Mouse (Mus musculus) CH12.LX (cell line): ENCODE data around the gene Kcnj4. TPM values are rescaled to one million over a fixed set of nuclear protein-coding genes. Genes with fewer than 3 reads are reported as not detected.

Experiments used
- DNase-seq: peaks from one replicate; pipeline ENCODE4 v3.0.0-alpha.2; 2013; ENCODE audit errors: extremely low read depth
- H3K27ac ChIP-seq: 2 replicates; pipeline ENCODE4 v1.5.1; 2012; ENCODE audit warnings: low read depth, mild to moderate bottlenecking, control low read depth, moderate library complexity; ENCODE audit not compliant: insufficient read depth
- H3K27me3 ChIP-seq: replicated peaks from 2 replicates; pipeline ENCODE3; 2012; ENCODE audit warnings: inconsistent platforms
- H3K36me3 ChIP-seq, 2 experiments: replicated peaks in 1 of 2; 2 replicates each; pipeline versions ENCODE3 to v1.6.1; 2012; ENCODE audit warnings: inconsistent platforms in 1 of 2, low read length in 1 of 2, mild to moderate bottlenecking in 1 of 2, mixed read lengths in 1 of 2, moderate library complexity in 1 of 2; ENCODE audit not compliant: control insufficient read depth in 1 of 2, insufficient read depth in 1 of 2
- H3K4me1 ChIP-seq, 2 experiments: 2 replicates each; pipeline ENCODE4 v1.6.1; 2012; ENCODE audit warnings: inconsistent platforms in 1 of 2, moderate library complexity in 1 of 2; ENCODE audit not compliant: insufficient read depth in 2 of 2, control insufficient read depth in 1 of 2
- H3K4me2 ChIP-seq: 2 replicates; pipeline ENCODE4 v1.6.1; 2012; ENCODE audit warnings: low read depth, mild to moderate bottlenecking, control low read depth; ENCODE audit not compliant: poor library complexity, insufficient read depth, severe bottlenecking
- H3K4me3 ChIP-seq, 3 experiments: fragments of 150-350 bp in 1 of 3; sonication (generic) in 1 of 3; replicated peaks in 1 of 3; 2 replicates each; pipeline versions ENCODE3 to v1.5.1; 2011 to 2012; ENCODE audit warnings: low read depth in 2 of 3, low read length in 2 of 3, mild to moderate bottlenecking in 2 of 3, moderate library complexity in 2 of 3, control low read depth in 1 of 3, improper control_type of control experiment in 1 of 3, inconsistent platforms in 1 of 3, mixed read lengths in 1 of 3; ENCODE audit not compliant: poor library complexity in 1 of 3
- H3K79me2 ChIP-seq: replicated peaks from 2 replicates; pipeline ENCODE4 v1.6.1; 2012; ENCODE audit warnings: mild to moderate bottlenecking, moderate library complexity; ENCODE audit not compliant: control insufficient read depth, poor library complexity, insufficient read depth, severe bottlenecking; ENCODE audit errors: extremely low read depth
- H3K9ac ChIP-seq: 2 replicates; pipeline ENCODE4 v1.6.1; 2012; ENCODE audit warnings: low read depth, mild to moderate bottlenecking, control low read depth, moderate library complexity; ENCODE audit not compliant: insufficient read depth
- H3K9me3 ChIP-seq: replicated peaks from 2 replicates; pipeline ENCODE3; 2012; ENCODE audit warnings: low read length, inconsistent platforms, mixed read lengths
- CHD1 ChIP-seq: IDR thresholded peaks from 2 replicates; pipeline ENCODE4 v1.6.1; 2012; ENCODE audit warnings: low read depth, low read length, improper control_type of control experiment, inconsistent platforms
- E2F4 ChIP-seq: IDR thresholded peaks from 2 replicates; pipeline ENCODE4 v1.6.1; 2011; ENCODE audit warnings: low read depth, low read length, improper control_type of control experiment; ENCODE audit not compliant: insufficient replicate concordance
- EP300 ChIP-seq: IDR thresholded peaks from 2 replicates; pipeline ENCODE4 v1.6.1; 2011; ENCODE audit warnings: low read length, improper control_type of control experiment
- ETS1 ChIP-seq: conservative IDR thresholded peaks from 2 replicates; pipeline ENCODE4 v1.6.1; 2012; ENCODE audit warnings: low read depth, mild to moderate bottlenecking, inconsistent platforms, low read length, improper control_type of control experiment, moderate library complexity
- JUN ChIP-seq: IDR thresholded peaks from 2 replicates; pipeline ENCODE4 v1.6.1; 2011; ENCODE audit warnings: low read depth, mild to moderate bottlenecking, low read length, improper control_type of control experiment, moderate library complexity; ENCODE audit not compliant: insufficient read depth
- JUND ChIP-seq: conservative IDR thresholded peaks from 2 replicates; pipeline ENCODE4 v1.6.1; 2011; ENCODE audit warnings: low read depth, low read length, improper control_type of control experiment
- MAFK ChIP-seq: IDR thresholded peaks from 2 replicates; pipeline ENCODE4 v1.6.1; 2011; ENCODE audit warnings: low read length, improper control_type of control experiment; ENCODE audit not compliant: insufficient replicate concordance
- MAZ ChIP-seq: IDR thresholded peaks from 2 replicates; pipeline ENCODE4 v1.6.1; 2012; ENCODE audit warnings: low read depth, mild to moderate bottlenecking, inconsistent platforms, low read length, improper control_type of control experiment, moderate library complexity
- MXI1 ChIP-seq: IDR thresholded peaks from 2 replicates; pipeline ENCODE4 v1.6.1; 2011; ENCODE audit warnings: mild to moderate bottlenecking, low read depth, low read length, improper control_type of control experiment
- MYC ChIP-seq: IDR thresholded peaks from 2 replicates; pipeline ENCODE4 v1.6.1; 2011; ENCODE audit warnings: low read depth, mild to moderate bottlenecking, improper control_type of control experiment, low read length
- NRF1 ChIP-seq: IDR thresholded peaks from 2 replicates; pipeline ENCODE4 v1.6.1; 2014; ENCODE audit warnings: low read depth, mild to moderate bottlenecking, inconsistent platforms, low read length, improper control_type of control experiment, moderate library complexity
- POLR2A ChIP-seq: IDR thresholded peaks from 2 replicates; pipeline ENCODE4 v1.6.1; 2011; ENCODE audit warnings: low read depth, mild to moderate bottlenecking, improper control_type of control experiment, low read length
- POLR2AphosphoS2 ChIP-seq: IDR thresholded peaks from 2 replicates; pipeline ENCODE4 v1.6.1; 2011; ENCODE audit warnings: low read depth, low read length, improper control_type of control experiment
- RAD21 ChIP-seq: IDR thresholded peaks from 2 replicates; pipeline ENCODE4 v1.6.1; 2011; ENCODE audit warnings: low read depth, mild to moderate bottlenecking, low read length, improper control_type of control experiment, moderate library complexity
- SIN3A ChIP-seq: IDR thresholded peaks from 2 replicates; pipeline ENCODE4 v1.6.1; 2012; ENCODE audit warnings: low read length, improper control_type of control experiment, inconsistent platforms
- SMC3 ChIP-seq: IDR thresholded peaks from 2 replicates; pipeline ENCODE4 v1.6.1; 2011; ENCODE audit warnings: low read depth, low read length, improper control_type of control experiment
- TCF12 ChIP-seq: IDR thresholded peaks from 2 replicates; pipeline ENCODE4 v1.6.1; 2014; ENCODE audit warnings: low read depth, mild to moderate bottlenecking, inconsistent platforms, low read length, improper control_type of control experiment
- USF1 ChIP-seq: IDR thresholded peaks from 2 replicates; pipeline ENCODE4 v1.6.1; 2014; ENCODE audit warnings: low read depth, mild to moderate bottlenecking, inconsistent platforms, low read length, improper control_type of control experiment
- ZKSCAN1 ChIP-seq: IDR thresholded peaks from 2 replicates; pipeline ENCODE4 v1.6.1; 2012; ENCODE audit warnings: low read depth, inconsistent platforms, low read length, improper control_type of control experiment, borderline replicate concordance
- ZNF384 ChIP-seq: IDR thresholded peaks from 2 replicates; pipeline ENCODE4 v1.6.1; 2012; ENCODE audit warnings: low read depth, low read length, improper control_type of control experiment, inconsistent platforms
- dilution Hi-C: fragments of 300-500 bp; cut with MboI; formaldehyde crosslinking; loops from 2 replicates; pipeline ENCODE4 v1.14.3; 2020; ENCODE audit warnings: low sequenced_read_pairs; ENCODE audit not compliant: extremely low pct_unique_long_range_greater_than_20kb, extremely low pct_ligation_motif_present
- in situ Hi-C: fragments of 300-500 bp; cut with MboI; formaldehyde crosslinking; loops from 3 replicates; pipeline ENCODE4 v1.14.3; 2019; ENCODE audit warnings: low sequenced_read_pairs, low pct_ligation_motif_present, low pct_unique_long_range_greater_than_20kb, mixed read lengths
- polyA plus RNA-seq: library from polyadenylated mRNA; unstranded; fragments of >175 nt; gene quantifications from 2 replicates; pipeline ENCODE4 v1.2.1, GENCODE M21; 2012; ENCODE audit warnings: low read depth; ENCODE audit not compliant: insufficient read length
- total RNA-seq, 2 experiments: library from RNA; depleted of rRNA; stranded (reverse); fragments of 300-350 nt in 1 of 2; fragments of >200 nt in 1 of 2; gene quantifications; 2 replicates each; pipeline ENCODE4 v1.2.3; 2012 to 2014

The Kcnj4 gene
- total and polyA plus RNA-seq, 3 experiments = not detected

DNA sequence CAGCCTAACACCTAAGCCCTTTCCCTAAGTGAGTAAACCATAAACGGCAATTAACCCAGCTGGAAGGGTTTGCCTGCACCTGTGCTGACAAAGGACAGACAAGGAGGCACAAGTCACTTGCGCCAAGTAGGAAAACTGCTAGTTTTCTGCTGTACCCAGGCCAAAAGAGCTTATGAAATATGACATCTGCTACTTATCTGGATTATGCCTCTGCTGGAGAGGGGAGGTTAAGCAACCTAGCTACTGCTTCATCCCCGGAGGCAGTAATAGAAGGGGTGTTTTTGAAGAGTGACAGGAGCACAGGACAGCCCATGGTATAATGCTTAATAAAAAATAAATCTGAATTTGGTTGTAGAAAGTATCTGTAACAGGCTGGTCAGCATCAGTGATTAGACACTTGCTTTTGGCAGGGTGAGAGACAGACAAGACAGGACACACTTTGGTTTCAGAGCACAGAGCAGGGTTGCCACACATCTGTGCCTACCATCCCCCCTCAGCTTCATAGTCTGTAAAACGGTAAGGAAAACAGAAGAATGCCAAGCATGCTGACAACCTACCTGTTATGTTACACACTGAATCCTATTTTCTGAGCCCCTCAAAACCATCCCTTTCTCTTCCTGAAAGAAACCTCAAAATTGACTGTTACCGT lies 23.1 kb upstream of the Kcnj4 start:
- peaks cover 52 to 76% of the 10 kb centered on the region in 2 experiments for H3K36me3 ChIP-seq

GRCm38 (mm10) chr15:79527192-79527591 lies 22.2 kb upstream of the Kcnj4 start:
- no peak for DNase-seq
- Histone ChIP-seq H3K27ac (no peak overlapping the region), H3K4me3 (no peak overlapping the region), H3K4me1 (no peaks in the 10 kb centered on the region), H3K9me3 (no peaks in the 10 kb centered on the region), H3K4me2 (no peak overlapping the region), H3K27me3 (no peaks in the 10 kb centered on the region), H3K36me3 (peaks cover 47 to 67% of the 10 kb centered on the region in 2 experiments)
- dilution Hi-C loops (no loop called here), in situ Hi-C loops (no loop called here)
- TF ChIP-seq E2F4 = no peak
- no peak for TF ChIP-seq ETS1
- TF ChIP-seq MYC = no peak
- peak; percentile 26 for TF ChIP-seq POLR2A
- TF ChIP-seq JUN = no peak
- TF ChIP-seq, all 38 proteins: peak for 1
- H3K79me2 ChIP-seq = no peaks in the 10 kb centered on the region
- H3K9ac ChIP-seq = no peak overlapping the region

More for the DNA sequence above, 23.1 kb upstream of the Kcnj4 start:
- Histone ChIP-seq H3K79me2 (no peaks in the 10 kb centered on the region), H3K9me3 (no peaks in the 10 kb centered on the region), H3K4me1 (no peaks in the 10 kb centered on the region), H3K27ac (no peak overlapping the region), H3K4me2 (no peak overlapping the region), H3K27me3 (no peaks in the 10 kb centered on the region), H3K4me3 (no peak overlapping the region), H3K9ac (no peak overlapping the region)
- no peak for DNase-seq
- in situ Hi-C loops = no loop called here
- TF ChIP-seq NRF1 (no peak), MAFK (no peak), JUN (no peak), JUND (no peak), ZNF384 (no peak), TCF12 (no peak), USF1 (no peak), SIN3A (no peak), MXI1 (no peak), MAZ (no peak), EP300 (no peak), POLR2AphosphoS2 (no peak; the same call in 1 of the 2 replicates), ZKSCAN1 (no peak), RAD21 (no peak), CHD1 (no peak), SMC3 (no peak), ETS1 (no peak), MYC (no peak), POLR2A (no peak)
- dilution Hi-C loops = no loop called here
